Mouse (Mus musculus) retina, postnatal 1 day (tissue): Measurements from ENCODE around the gene Ano6.
A peak's percentile ranks its signal among the peaks of the same experiment; 100 is the strongest.

Experiments
- DNase-seq: peaks from one replicate; pipeline ENCODE4 v3.0.0-alpha.2; 2012

Ano6 gene

GRCm38 (mm10) chr15:95895699-95896098, 105.1 kb downstream of the Ano6 start:
- no peak for DNase-seq

GRCm38 (mm10) chr15:95897653-95898052, 107.0 kb downstream of the Ano6 start:
- DNase-seq = no peak

- DNase-seq = no peak
Measured at GRCm38 (mm10) chr15:95898438-95898837, 107.8 kb downstream of the Ano6 start.

- DNase-seq = no peak
Measured at GRCm38 (mm10) chr15:95902396-95902795, 111.8 kb downstream of the Ano6 start.

GRCm38 (mm10) chr15:95904247-95904646, 113.6 kb downstream of the Ano6 start:
- DNase-seq = peak; percentile 54

- no peak for DNase-seq
Measured at GRCm38 (mm10) chr15:95906017-95906749, 115.5 kb downstream of the Ano6 start.

GRCm38 (mm10) chr15:95906891-95907290, 116.2 kb downstream of the Ano6 start:
- DNase-seq = no peak

GRCm38 (mm10) chr15:95907337-95907736, 116.7 kb downstream of the Ano6 start:
- no peak for DNase-seq

GRCm38 (mm10) chr15:95907909-95908308, 117.3 kb downstream of the Ano6 start:
- DNase-seq = no peak

GRCm38 (mm10) chr15:95910099-95910780, 119.6 kb downstream of the Ano6 start:
- no peak for DNase-seq

- no peak for DNase-seq
Measured at GRCm38 (mm10) chr15:95914963-95915362, 124.3 kb downstream of the Ano6 start.

GRCm38 (mm10) chr15:95915477-95915876, 124.8 kb downstream of the Ano6 start:
- no peak for DNase-seq

GRCm38 (mm10) chr15:95917330-95917729, 126.7 kb downstream of the Ano6 start:
- DNase-seq = no peak

GRCm38 (mm10) chr15:95920047-95920446, 129.4 kb downstream of the Ano6 start:
- peak; percentile 71 for DNase-seq

GRCm38 (mm10) chr15:95921072-95921471, 130.4 kb downstream of the Ano6 start:
- DNase-seq = no peak

- no peak for DNase-seq
Measured at GRCm38 (mm10) chr15:95921639-95922038, 131.0 kb downstream of the Ano6 start.

GRCm38 (mm10) chr15:95922558-95922957, 131.9 kb downstream of the Ano6 start:
- DNase-seq = no peak

GRCm38 (mm10) chr15:95925334-95925986, 134.8 kb downstream of the Ano6 start:
- no peak for DNase-seq

GRCm38 (mm10) chr15:95929087-95929486, 138.4 kb downstream of the Ano6 start:
- DNase-seq = peak; percentile 66

- DNase-seq = no peak
Measured at GRCm38 (mm10) chr15:95931013-95931775, 140.6 kb downstream of the Ano6 start.

- no peak for DNase-seq
Measured at GRCm38 (mm10) chr15:95932358-95932757, 141.7 kb downstream of the Ano6 start.

- no peak for DNase-seq
Measured at GRCm38 (mm10) chr15:95935141-95935540, 144.5 kb downstream of the Ano6 start.

GRCm38 (mm10) chr15:95943470-95943869, 152.8 kb downstream of the Ano6 start:
- DNase-seq = no peak
